Mouse (Mus musculus) ES-E14 (cell line): ENCODE results near the gene Dock9.

ENCODE experiments used
- CHD2 ChIP-seq: IDR thresholded peaks from 2 replicates; pipeline ENCODE4 v1.6.1; 2014; ENCODE audit warnings: mild to moderate bottlenecking, low read depth, low read length, inconsistent platforms
- MAFK ChIP-seq: IDR thresholded peaks from 2 replicates; pipeline ENCODE4 v1.6.1; 2014; ENCODE audit warnings: mild to moderate bottlenecking, low read depth, low read length, inconsistent platforms; ENCODE audit not compliant: insufficient read depth
- ZC3H11A ChIP-seq: IDR thresholded peaks from 2 replicates; pipeline ENCODE4 v1.6.1; 2012; ENCODE audit warnings: low read depth, mild to moderate bottlenecking, inconsistent platforms, low read length, borderline replicate concordance

DNA sequence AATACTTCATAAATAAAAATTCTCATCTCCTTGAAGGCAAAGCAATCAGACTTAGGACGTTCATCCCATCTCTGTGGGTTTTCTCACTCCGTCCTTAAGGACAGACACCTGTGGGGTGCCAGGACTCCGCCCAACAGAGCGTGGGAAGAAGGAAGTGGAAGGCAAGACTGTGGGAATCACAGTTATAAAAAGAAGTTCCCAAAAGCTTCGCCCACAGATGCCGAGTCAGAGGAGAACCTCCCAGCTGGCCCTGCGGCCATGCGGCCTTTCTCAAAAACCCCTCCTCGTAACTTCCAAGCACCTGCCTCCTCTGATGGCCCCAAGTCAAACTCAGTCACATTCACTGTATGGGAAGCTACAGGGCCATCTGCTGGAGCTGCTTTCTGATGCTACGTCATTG is 182.2 kb downstream of the Dock9 start:
- TF ChIP-seq ZC3H11A (no peak), CHD2 (no peak), MAFK (no peak)
